Mouse (Mus musculus) thymus, adult 2 months (tissue): Measurements from ENCODE around the gene Pde4d.

ENCODE experiments used
- CTCF ChIP-seq: fragments of 200-500 bp; IDR thresholded peaks from 2 replicates; pipeline ENCODE4 v1.5.1; 2012; ENCODE audit warnings: mild to moderate bottlenecking, control low read depth, low read length, moderate library complexity, borderline replicate concordance; ENCODE audit not compliant: control insufficient read depth, poor library complexity, insufficient read depth; ENCODE audit errors: extremely low read depth
- POLR2A ChIP-seq: fragments of 200-500 bp; IDR thresholded peaks from 2 replicates; pipeline ENCODE4 v1.6.1; 2012; ENCODE audit warnings: mild to moderate bottlenecking, low read length, control low read depth, moderate library complexity; ENCODE audit not compliant: control insufficient read depth, poor library complexity, insufficient read depth; ENCODE audit errors: extremely low read depth

- TF ChIP-seq CTCF = no peak
- TF ChIP-seq POLR2A = no peak
These were observed 741.4 kb downstream of the Pde4d start for GRCm38 (mm10) chr13:109191176-109191575.
